Mouse (Mus musculus) midbrain, postnatal 0 days (tissue): ENCODE results near the gene Surf2. TPM values are rescaled to one million over a fixed set of nuclear protein-coding genes. Genes with fewer than 3 reads are reported as not detected.

ENCODE experiments used
- ATAC-seq: fragments of 200-750 bp; cut with Nextera tagmentation; 2 replicates; pipeline ENCODE4 v1.8.0; 2017; ENCODE audit warnings: moderate number of reproducible peaks, mild to moderate bottlenecking, moderate TSS enrichment, moderate library complexity; ENCODE audit not compliant: low FRiP score
- DNase-seq: peaks from one replicate; pipeline ENCODE4 v3.0.0-alpha.2; 2015; ENCODE audit warnings: low spot score
- H3K27ac ChIP-seq: fragments of 300-500 bp; sonication (generic); 2 replicates; pipeline ENCODE4 v1.5.1; 2014; ENCODE audit warnings: low read depth, mild to moderate bottlenecking, low read length, mixed read lengths
- H3K27me3 ChIP-seq: fragments of 300-500 bp; sonication (generic); 2 replicates; pipeline ENCODE4 v1.6.1; 2014; ENCODE audit warnings: low read length, control low read depth, mixed read lengths; ENCODE audit not compliant: insufficient read depth
- H3K36me3 ChIP-seq: fragments of 300-500 bp; sonication (generic); 2 replicates; pipeline ENCODE4 v1.6.1; 2014; ENCODE audit warnings: low read length, control low read depth, mixed read lengths; ENCODE audit not compliant: insufficient read depth
- H3K4me1 ChIP-seq: fragments of 300-500 bp; sonication (generic); 2 replicates; pipeline ENCODE4 v1.6.1; 2014; ENCODE audit warnings: mild to moderate bottlenecking, control low read depth, antibody characterized with exemption, low read length, mixed read lengths; ENCODE audit not compliant: insufficient read depth
- H3K4me2 ChIP-seq: fragments of 300-500 bp; sonication (generic); 2 replicates; pipeline ENCODE4 v1.6.1; 2014; ENCODE audit warnings: low read depth, mild to moderate bottlenecking, low read length, mixed read lengths; ENCODE audit not compliant: poor library complexity, severe bottlenecking
- H3K4me3 ChIP-seq: fragments of 300-500 bp; sonication (generic); 2 replicates; pipeline ENCODE4 v1.5.1; 2014; ENCODE audit warnings: low read depth, mild to moderate bottlenecking, low read length, moderate library complexity
- H3K9ac ChIP-seq: fragments of 300-500 bp; sonication (generic); replicated peaks from 2 replicates; pipeline ENCODE4 v1.6.1; 2014; ENCODE audit warnings: mild to moderate bottlenecking, low read length, moderate library complexity, mixed read lengths; ENCODE audit not compliant: poor library complexity, severe bottlenecking
- H3K9me3 ChIP-seq: fragments of 300-500 bp; sonication (generic); 2 replicates; pipeline ENCODE4 v1.6.1; 2016; ENCODE audit warnings: low read length, control low read depth
- CTCF ChIP-seq: IDR thresholded peaks from 2 replicates; pipeline ENCODE4 v1.5.1; 2016; ENCODE audit warnings: antibody characterized with exemption, mild to moderate bottlenecking
- WGBS: fragments of 180-500 bp; shearing (Covaris S2); extraction: QIAGEN DNeasy Blood & Tissue Kit; methylation state at CpG from one replicate; pipeline ENCODE4 v1.1.7; 2014; 5-methylcytosine and 5-hydroxymethylcytosine counted together
- polyA plus RNA-seq: library from polyadenylated mRNA; unstranded; fragments of >200 nt; fragmentation: Nextera tagmentation; extraction: Ambion mirVana; gene quantifications from 2 replicates; pipeline ENCODE4 v1.2.1, GENCODE M21; 2015
- total RNA-seq: library from RNA; depleted of rRNA; stranded (reverse); fragments of >200 nt; gene quantifications from 2 replicates; pipeline ENCODE4 v1.2.3, GENCODE M21; 2014

Surf2 gene
- total and polyA plus RNA-seq, 2 experiments from 2014 or later, result 27.5 to 55.2 TPM

GRCm38 (mm10) chr2:26900731-26901130 is 15.4 kb upstream of the Surf2 start:
- no peak overlapping the region for H3K4me2 ChIP-seq
- no peak overlapping the region for H3K4me3 ChIP-seq
- TF ChIP-seq CTCF, result no peak
- H3K4me1 ChIP-seq, result peaks cover 9% of the 10 kb centered on the region; the same call in 1 of the 2 replicates
- H3K36me3 ChIP-seq, result peaks cover 28% of the 10 kb centered on the region
- no peak overlapping the region for H3K27ac ChIP-seq
- 79% methylated on average over 1 of the region's 1 CpGs for WGBS
- ATAC-seq (no peak), DNase-seq (no peak)
- H3K27me3 ChIP-seq, result no peaks in the 10 kb centered on the region
- H3K9me3 ChIP-seq, result no peaks in the 10 kb centered on the region
- H3K9ac ChIP-seq, result no peak overlapping the region

- Histone ChIP-seq H3K9me3 (no peaks in the 10 kb centered on the region), H3K36me3 (peaks cover 39% of the 10 kb centered on the region), H3K27me3 (no peaks in the 10 kb centered on the region), H3K4me3 (peak overlapping the region; percentile 80), H3K4me1 (peaks cover 9% of the 10 kb centered on the region; the same call in 1 of the 2 replicates), H3K4me2 (peak overlapping the region; percentile 71), H3K27ac (peak overlapping the region; percentile 83), H3K9ac (peak overlapping the region; percentile 71)
- ATAC-seq (no peak), DNase-seq (no peak)
- 13% methylated on average over 7 of the region's 7 CpGs for WGBS
- no peak for TF ChIP-seq CTCF
Observed at GRCm38 (mm10) chr2:26901834-26902400, 14.2 kb upstream of the Surf2 start.

- Histone ChIP-seq H3K27me3 (no peaks in the 10 kb centered on the region), H3K4me1 (peaks cover 9% of the 10 kb centered on the region; the same call in 1 of the 2 replicates), H3K9ac (peak within 1 kb of the TSS; percentile 71), H3K4me3 (peak within 1 kb of the TSS; percentile 80), H3K36me3 (peaks cover 41% of the 10 kb centered on the region), H3K4me2 (peak within 1 kb of the TSS; percentile 71), H3K9me3 (no peaks in the 10 kb centered on the region), H3K27ac (peak within 1 kb of the TSS; percentile 83)
- ATAC-seq (peak; percentile 91), DNase-seq (peak; percentile 98)
- no peak for TF ChIP-seq CTCF
- under 1% methylated on average over 41 of the region's 41 CpGs for WGBS
Observed at GRCm38 (mm10) chr2:26902467-26903220, 13.5 kb upstream of the Surf2 start, which contains the start of gene Surf6. TSS of gene Surf6 (minus strand) at chr2:26902879.

- 10% methylated on average over 7 of the region's 7 CpGs for WGBS
- H3K9ac ChIP-seq, result peak overlapping the region; percentile 71
- peaks cover 9% of the 10 kb centered on the region; the same call in 1 of the 2 replicates for H3K4me1 ChIP-seq
- peak overlapping the region; percentile 80 for H3K4me3 ChIP-seq
- ATAC-seq (no peak), DNase-seq (no peak)
- no peaks in the 10 kb centered on the region for H3K9me3 ChIP-seq
- TF ChIP-seq CTCF, result no peak
- peak overlapping the region; percentile 83 for H3K27ac ChIP-seq
- H3K4me2 ChIP-seq, result peak overlapping the region; percentile 71
- H3K27me3 ChIP-seq, result no peaks in the 10 kb centered on the region
- peaks cover 39% of the 10 kb centered on the region for H3K36me3 ChIP-seq
Observed at GRCm38 (mm10) chr2:26903311-26903710, 12.9 kb upstream of the Surf2 start.

- peaks cover 15% of the 10 kb centered on the region for H3K4me1 ChIP-seq
- no peak overlapping the region for H3K27ac ChIP-seq
- no peak overlapping the region for H3K4me3 ChIP-seq
- 92% methylated on average over 2 of the region's 2 CpGs for WGBS
- no peak for DNase-seq
- peaks cover 25% of the 10 kb centered on the region for H3K36me3 ChIP-seq
- H3K9me3 ChIP-seq, result no peaks in the 10 kb centered on the region
- H3K9ac ChIP-seq, result no peak overlapping the region
- no peak for TF ChIP-seq CTCF
- no peak overlapping the region for H3K4me2 ChIP-seq
- ATAC-seq, result no peak
- no peaks in the 10 kb centered on the region for H3K27me3 ChIP-seq
Observed at GRCm38 (mm10) chr2:26905936-26906335, 10.2 kb upstream of the Surf2 start.

- no peak overlapping the region for H3K27ac ChIP-seq
- no peak for TF ChIP-seq CTCF
- H3K36me3 ChIP-seq, result peaks cover 25% of the 10 kb centered on the region
- DNase-seq, result no peak
- 87% methylated on average over 3 of the region's 3 CpGs for WGBS
- no peaks in the 10 kb centered on the region for H3K27me3 ChIP-seq
- no peak overlapping the region for H3K4me3 ChIP-seq
- H3K4me1 ChIP-seq, result peaks cover 16% of the 10 kb centered on the region
- no peak overlapping the region for H3K4me2 ChIP-seq
- H3K9ac ChIP-seq, result no peak overlapping the region
- no peaks in the 10 kb centered on the region for H3K9me3 ChIP-seq
- no peak for ATAC-seq
Observed at GRCm38 (mm10) chr2:26906431-26906830, 9.7 kb upstream of the Surf2 start.
